Mouse (Mus musculus) B cell, adult 2 months (primary cell): Measurements from ENCODE around the gene Reep1.
"Not testable (repeated sequence)": the region's sequence is repeated elsewhere in the genome, so short reads cannot be mapped to it uniquely, and the experiment has no call there.

Source experiments
- DNase-seq, 2 experiments: peaks; one replicate each; pipeline ENCODE4 v3.0.0; 2022

Gene Reep1

DNA sequence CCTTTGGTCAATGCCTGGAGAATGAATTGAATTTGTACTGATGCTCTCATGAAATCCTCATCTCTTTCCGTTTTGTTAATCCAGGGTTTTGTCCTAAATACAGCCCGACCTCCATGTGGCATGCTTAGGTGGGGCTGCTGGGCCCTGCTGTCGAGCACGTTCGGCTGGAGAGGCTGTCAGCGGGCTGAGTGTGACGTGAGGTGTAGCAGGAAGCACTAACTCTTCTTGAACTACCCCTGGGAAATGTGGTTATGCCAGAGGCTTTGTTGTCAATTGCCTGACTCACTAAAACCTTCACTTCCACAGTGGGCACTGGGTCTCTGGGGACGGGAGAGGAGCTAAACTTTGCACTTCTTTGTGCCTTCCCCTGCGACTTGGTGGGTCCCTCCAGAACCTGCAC is 81.0 kb downstream of the Reep1 start:
- DNase-seq = peak; percentile 47

- no peak for DNase-seq
These were observed 84.4 kb downstream of the Reep1 start for GRCm38 (mm10) chr6:71791771-71792170.

- no peak for DNase-seq
These were observed 92.0 kb downstream of the Reep1 start for GRCm38 (mm10) chr6:71799391-71799790.

- no peak for DNase-seq
These were observed 93.8 kb downstream of the Reep1 start for GRCm38 (mm10) chr6:71801011-71801713.

- no peak for DNase-seq
These were observed 94.3 kb downstream of the Reep1 start for GRCm38 (mm10) chr6:71801714-71802094.

- DNase-seq = no peak
These were observed 96.2 kb downstream of the Reep1 start for GRCm38 (mm10) chr6:71803609-71804008.

DNA sequence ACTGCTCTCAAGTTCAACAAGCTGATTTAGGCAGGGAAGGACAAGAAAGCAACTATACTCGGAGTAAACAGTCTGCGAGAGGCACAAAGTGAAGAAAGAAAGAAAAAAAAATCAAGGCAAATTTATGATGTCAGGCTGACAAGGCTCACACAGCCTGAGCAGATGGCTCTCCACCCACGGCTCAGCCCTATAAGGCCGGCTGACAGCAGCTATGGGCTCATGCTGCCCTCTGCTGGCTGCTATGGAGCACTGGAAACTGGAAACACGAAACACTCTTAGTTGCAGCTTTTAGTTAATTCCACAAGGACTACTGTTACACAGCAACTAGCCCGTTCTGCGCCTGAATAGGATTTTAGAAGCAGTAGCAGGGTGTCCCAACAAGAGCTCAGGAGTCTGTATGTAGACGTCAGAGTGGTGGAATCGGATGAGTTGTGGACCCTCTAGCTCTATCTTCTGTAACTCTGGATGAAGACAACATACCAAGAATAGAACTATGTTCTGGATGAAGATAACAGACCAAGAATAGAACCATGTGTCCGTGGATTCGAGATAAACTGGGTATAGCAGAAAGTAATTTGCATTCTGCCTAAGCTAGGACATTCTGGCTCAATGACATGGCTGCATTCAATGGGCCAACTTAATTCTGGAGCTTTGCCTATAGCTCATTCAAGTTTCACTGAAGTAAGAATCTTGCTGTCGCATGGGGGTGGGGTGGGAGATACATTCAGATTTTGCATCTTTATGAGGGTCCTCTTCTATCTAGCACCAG is 96.9 kb downstream of the Reep1 start:
- peak; percentile 61 to 68 for DNase-seq

- no peak for DNase-seq
These were observed 99.4 kb downstream of the Reep1 start for GRCm38 (mm10) chr6:71806713-71807112.

DNA sequence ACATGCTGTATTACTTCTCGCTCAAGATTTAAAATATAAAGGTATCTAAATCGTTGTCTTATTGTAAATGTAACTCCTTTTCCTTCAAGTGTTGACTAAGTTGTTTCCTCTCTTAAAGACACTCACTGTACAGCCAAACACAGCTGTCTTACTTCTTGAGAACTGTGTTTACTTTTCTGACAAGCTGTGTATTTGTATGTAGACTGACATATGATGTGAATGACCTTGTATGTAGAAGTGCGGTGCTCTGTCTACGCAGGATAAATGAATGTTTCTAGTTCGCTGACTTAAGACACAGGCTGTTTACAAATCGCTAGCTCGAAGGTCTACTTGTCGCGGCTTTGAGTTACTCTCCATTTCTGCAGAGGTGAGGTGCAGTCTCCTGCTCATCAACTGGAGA is 102.5 kb downstream of the Reep1 start:
- no peak for DNase-seq

DNA sequence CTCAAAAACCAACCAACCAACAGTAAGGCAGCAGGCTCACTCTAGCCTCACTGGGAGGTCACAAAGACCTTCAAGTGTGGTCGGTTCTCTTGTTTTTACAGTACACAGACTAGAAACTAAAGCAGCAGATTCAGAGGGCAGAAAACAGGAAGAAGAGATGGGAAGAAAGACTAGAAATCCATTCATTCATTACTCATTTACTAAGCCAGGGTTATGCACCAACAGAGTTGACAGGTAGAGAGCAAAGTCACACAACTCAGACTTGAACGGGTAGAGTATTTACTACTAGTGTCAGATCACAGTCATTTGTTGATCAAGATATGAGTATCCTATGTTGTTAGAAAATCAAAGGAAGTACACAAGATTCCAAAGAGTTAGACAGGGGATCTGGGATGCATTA is 105.5 kb downstream of the Reep1 start:
- no peak for DNase-seq

DNA sequence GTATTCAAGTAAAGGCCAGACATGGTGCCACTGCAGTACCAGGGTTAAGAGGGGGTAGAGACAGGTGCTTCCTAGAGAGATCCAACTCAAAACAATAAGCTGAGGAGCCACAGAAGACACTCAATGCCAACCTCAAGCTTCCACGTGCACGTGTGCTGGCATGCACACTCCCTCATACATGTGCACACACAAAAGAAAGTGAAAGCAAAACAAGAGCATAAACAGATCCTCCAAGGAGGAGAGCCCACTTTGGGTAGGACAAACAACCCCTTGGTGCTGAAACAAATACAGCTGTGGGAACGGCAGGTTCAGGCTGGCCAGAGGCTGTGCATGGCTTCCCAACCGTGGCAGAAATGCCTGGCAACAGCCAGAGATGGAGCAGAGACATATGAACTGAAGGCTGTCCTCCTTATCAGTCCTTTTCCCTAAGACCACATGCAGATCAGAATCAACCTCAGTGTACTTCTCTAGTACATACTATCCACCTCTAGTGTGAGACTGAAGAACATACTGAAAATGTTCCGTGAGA is 112.5 kb downstream of the Reep1 start:
- no peak for DNase-seq

DNA sequence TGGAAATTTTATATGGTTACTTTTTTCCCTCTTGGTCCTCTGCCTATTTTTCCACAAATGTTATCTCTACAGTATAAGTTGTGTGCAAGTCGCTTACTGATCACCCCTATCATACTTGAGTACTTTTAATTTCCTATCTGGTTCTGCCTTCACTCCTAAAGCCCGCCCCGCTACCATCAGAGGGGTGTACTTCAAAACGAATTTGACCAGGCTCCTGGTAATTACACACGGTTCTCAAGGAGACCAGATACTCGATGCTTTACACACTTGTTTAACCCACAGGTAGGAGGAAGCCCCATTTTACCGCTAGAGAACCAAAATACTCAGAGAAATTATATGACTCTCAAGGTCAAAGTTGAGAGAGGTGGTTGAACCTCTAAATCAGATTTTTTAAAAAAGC is 115.7 kb downstream of the Reep1 start:
- no peak for DNase-seq

DNA sequence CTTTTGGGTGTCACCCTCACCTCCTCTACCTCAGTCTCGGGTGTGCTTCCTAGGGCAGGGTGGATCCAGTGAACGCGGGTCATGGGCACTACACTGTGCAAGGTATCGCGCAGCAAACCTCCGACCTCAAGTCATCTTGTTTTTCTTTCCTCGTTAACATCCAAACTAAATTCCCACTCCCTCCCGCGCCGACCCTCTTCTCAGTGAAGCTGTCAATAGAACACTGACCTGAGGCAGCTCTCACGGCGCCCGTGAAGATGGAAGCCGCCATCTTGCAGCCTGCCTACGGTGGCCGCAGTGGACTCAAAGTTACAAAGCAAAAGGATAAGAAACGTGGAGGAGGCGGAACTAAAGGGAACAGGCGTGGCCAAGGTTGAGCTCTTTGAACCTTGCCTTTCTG is 116.1 kb downstream of the Reep1 start:
- DNase-seq = peak; percentile 88 to 90

DNA sequence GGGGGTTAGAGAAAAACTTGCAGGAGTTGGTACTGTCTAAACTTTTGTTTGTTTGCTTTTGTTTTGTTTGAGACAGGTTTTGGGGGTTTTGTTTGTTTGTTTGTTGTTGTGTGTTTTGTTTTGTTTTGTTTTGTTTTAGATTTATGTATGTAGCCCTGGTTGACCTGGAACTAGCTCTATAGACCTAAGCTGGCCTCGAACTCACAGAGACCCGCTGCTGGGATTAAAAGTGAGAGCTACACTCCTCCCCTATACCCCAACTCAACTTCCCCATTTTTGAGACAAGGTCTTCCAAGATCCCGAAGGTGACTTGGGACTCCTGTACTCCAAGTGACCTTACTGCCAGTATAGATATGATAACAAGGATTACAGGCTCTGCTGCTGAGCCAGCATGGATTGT is 116.6 kb downstream of the Reep1 start:
- DNase-seq = peak in 1 of 2 experiments; percentile 4

GRCm38 (mm10) chr6:71826869-71827268 is 119.5 kb downstream of the Reep1 start, which contains the start of gene Mrpl35:
Gene Mrpl35, minus strand, starts transcription at chr6:71826969.
- no peak for DNase-seq

- no peak for DNase-seq
These were observed 122.4 kb downstream of the Reep1 start for GRCm38 (mm10) chr6:71829768-71830167.

GRCm38 (mm10) chr6:71830690-71831580 is 123.6 kb downstream of the Reep1 start, which contains the start of gene Immt:
Gene Immt, plus strand, starts transcription at chr6:71831331.
- DNase-seq = peak; percentile 93 to 94

DNA sequence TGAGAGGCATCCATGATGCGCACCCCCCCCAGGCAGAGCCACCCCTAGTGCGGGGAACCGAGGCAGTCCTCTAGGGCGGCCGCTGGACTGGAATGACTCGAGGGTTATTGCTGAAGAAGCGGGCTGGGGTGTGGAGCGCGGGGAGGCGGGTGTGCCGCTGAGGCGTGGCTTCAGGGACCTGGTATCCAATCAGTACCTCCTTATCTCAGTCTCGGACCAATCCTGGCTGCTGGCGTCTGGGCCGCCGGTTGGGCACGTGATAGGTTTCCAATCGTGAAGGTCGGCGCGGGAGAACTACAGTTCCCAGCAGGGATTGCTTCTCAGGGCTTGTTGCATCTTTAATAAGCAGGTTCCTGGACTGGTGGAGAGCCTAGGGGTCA is 124.2 kb downstream of the Reep1 start:
- peak; percentile 90 to 94 for DNase-seq

DNA sequence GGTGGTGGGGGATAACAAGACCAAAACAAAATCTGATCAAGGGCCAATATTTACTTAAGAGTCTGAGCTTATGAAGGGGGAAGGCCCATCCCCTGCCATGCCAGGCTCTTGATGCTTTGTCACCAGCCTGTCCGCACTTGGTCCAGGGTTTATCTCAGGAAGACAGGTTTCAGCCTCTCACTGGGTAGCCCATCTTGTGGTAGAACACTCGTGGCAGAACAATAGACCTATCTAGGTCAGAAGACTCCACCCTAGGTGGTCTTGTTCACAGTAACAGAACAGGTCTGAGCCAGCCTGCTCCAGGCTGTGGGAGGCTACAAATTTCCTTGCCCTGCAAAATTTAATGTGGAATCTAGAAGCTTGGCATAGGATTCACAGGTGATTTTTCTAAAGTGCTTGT is 129.4 kb downstream of the Reep1 start:
- no peak for DNase-seq

- no peak for DNase-seq
These were observed 132.5 kb downstream of the Reep1 start for GRCm38 (mm10) chr6:71839815-71840214.

GRCm38 (mm10) chr6:71840597-71841290 is 133.4 kb downstream of the Reep1 start:
- DNase-seq = no peak

DNA sequence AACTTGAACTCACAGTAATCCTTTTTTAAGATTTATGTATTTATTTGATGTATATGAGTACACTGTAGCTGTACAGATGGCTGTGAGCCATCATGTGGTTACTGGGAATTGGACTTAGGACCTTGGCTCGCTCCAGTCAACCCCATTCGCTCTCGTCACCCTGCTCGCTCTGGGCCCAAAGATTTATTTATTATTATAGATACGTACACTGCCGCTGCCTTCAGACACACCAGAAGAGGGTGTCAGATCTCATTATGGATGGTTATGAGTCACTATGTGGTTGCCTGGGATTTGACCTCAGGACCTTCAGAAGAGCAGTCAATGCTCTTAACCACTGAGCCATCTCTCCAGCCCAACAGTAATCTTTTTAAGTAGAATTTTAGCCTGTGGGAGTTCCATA is 139.5 kb downstream of the Reep1 start:
- DNase-seq = not testable (repeated sequence)
